Comparison of ENCODE assay signal across 8 mouse cellular contexts in genomic region chr6:72824971-72825737, GRCm38 (mm10). TPM values are rescaled to one million over a fixed set of nuclear protein-coding genes. Genes with fewer than 3 reads are reported as not detected.
A peak's percentile ranks its signal among the peaks of the same experiment; 100 is the strongest.
DNase-seq lines count a peak whose midpoint lies in the region; ATAC-seq and TF ChIP-seq lines count a peak whose summit lies in the region.

No protein-coding gene starts in this region.

- H3K36me3 ChIP-seq in forebrain, embryonic 10.5 days (replicated peaks), result no peaks in the 10 kb centered on the region
- no peaks in the 10 kb centered on the region for H3K36me3 ChIP-seq in hindbrain, embryonic 13.5 days
- no peaks in the 10 kb centered on the region for H3K36me3 ChIP-seq in liver, embryonic 13.5 days
- H3K36me3 ChIP-seq in stomach, postnatal 0 days (ENCODE audit: control insufficient read depth, insufficient read depth, low read length), result no peaks in the 10 kb centered on the region

- 6% methylated on average over 26 of the region's 26 CpGs for WGBS in forebrain, embryonic 10.5 days
- 2% methylated on average over 26 of the region's 26 CpGs for WGBS in hindbrain, embryonic 13.5 days
- WGBS in liver, embryonic 13.5 days (ENCODE audit: insufficient replicate concordance), result 6% methylated on average over 26 of the region's 26 CpGs
- whole genome bisulfite sequencing in stomach, postnatal 0 days, result 16% methylated on average over 26 of the region's 26 CpGs

- H3K4me3 ChIP-seq in forebrain, embryonic 10.5 days, result peak overlapping the region; percentile 45
- peak overlapping the region; percentile 23 for H3K4me3 ChIP-seq in hindbrain, embryonic 13.5 days
- H3K4me3 ChIP-seq in liver, embryonic 13.5 days (replicated peaks), result peak overlapping the region; percentile 9
- H3K4me3 ChIP-seq in stomach, postnatal 0 days (ENCODE audit: low read depth, low read length), result peak overlapping the region; percentile 28

- ATAC-seq in cerebellum, adult (ENCODE audit: insufficient number of reproducible peaks, low FRiP score, low TSS enrichment), result peak; percentile 65; the same call in 1 of the 2 replicates
- ATAC-seq in hindbrain, embryonic 13.5 days (ENCODE audit: low FRiP score), result peak; percentile 70
- no peak for ATAC-seq in liver, embryonic 13.5 days (ENCODE audit: low read depth)
- peak; percentile 48; the same call in 1 of the 2 replicates for ATAC-seq in stomach, postnatal 0 days (ENCODE audit: low FRiP score, low TSS enrichment)

- H3K4me1 ChIP-seq in forebrain, embryonic 10.5 days, result peaks cover 16% of the 10 kb centered on the region
- H3K4me1 ChIP-seq in hindbrain, embryonic 13.5 days (replicated peaks), result peaks cover 14% of the 10 kb centered on the region
- H3K4me1 ChIP-seq in liver, embryonic 13.5 days (replicated peaks), result peaks cover 8% of the 10 kb centered on the region
- H3K4me1 ChIP-seq in stomach, postnatal 0 days (replicated peaks; ENCODE audit: control insufficient read depth, insufficient read depth), result no peaks in the 10 kb centered on the region

- DNase-seq in cerebellum, adult 8-10 months, result no peak
- DNase-seq in forebrain, embryonic 10.5 days (ENCODE audit: extremely low spot score, low spot score), result peak; percentile 37
- no peak for DNase-seq in liver, embryonic 13.5 days
- no peak for DNase-seq in stomach, postnatal 0 days (ENCODE audit: low spot score)
- DNase-seq in thymus, postnatal 0 days (ENCODE audit: low spot score), result no peak
- DNase-seq in left cerebral cortex, postnatal 14 days (ENCODE audit: low spot score in 2 of 2), result no peak

- peak overlapping the region; percentile 51 for H3K4me2 ChIP-seq in hindbrain, embryonic 13.5 days
- peak overlapping the region; percentile 44 for H3K4me2 ChIP-seq in liver, embryonic 13.5 days
- H3K4me2 ChIP-seq in stomach, postnatal 0 days (replicated peaks; ENCODE audit: low read depth), result peak overlapping the region; percentile 44

- intact Hi-C loops in left cerebral cortex, postnatal 14 days (cut with DNase I), result no loop called here

- H3K27me3 ChIP-seq in forebrain, embryonic 10.5 days (ENCODE audit: poor library complexity, severe bottlenecking), result peaks cover 28% of the 10 kb centered on the region
- H3K27me3 ChIP-seq in hindbrain, embryonic 13.5 days, result peaks cover 7% of the 10 kb centered on the region; the same call in 1 of the 2 replicates
- H3K27me3 ChIP-seq in liver, embryonic 13.5 days, result peaks cover 16% of the 10 kb centered on the region
- H3K27me3 ChIP-seq in stomach, postnatal 0 days (ENCODE audit: control insufficient read depth, insufficient read depth, low read length), result no peaks in the 10 kb centered on the region

- no peaks in the 10 kb centered on the region for H3K9me3 ChIP-seq in forebrain, embryonic 10.5 days
- H3K9me3 ChIP-seq in hindbrain, embryonic 13.5 days, result no peaks in the 10 kb centered on the region
- no peaks in the 10 kb centered on the region for H3K9me3 ChIP-seq in liver, embryonic 13.5 days (replicated peaks)
- H3K9me3 ChIP-seq in stomach, postnatal 0 days (ENCODE audit: control insufficient read depth, low read length), result no peaks in the 10 kb centered on the region

- TF ChIP-seq CTCF in stomach, postnatal 0 days (IDR thresholded peaks at IDR 0.05; ENCODE audit: low read depth), result no peak

- H3K9ac ChIP-seq in hindbrain, embryonic 13.5 days, result peak overlapping the region; percentile 53
- H3K9ac ChIP-seq in liver, embryonic 13.5 days, result 0 out of 2 replicates have a peak overlapping the region, but pooled peaks have one; percentile 7
- H3K9ac ChIP-seq in stomach, postnatal 0 days (ENCODE audit: low read length), result peak overlapping the region; percentile 51

- no peak for TF ChIP-seq EP300 in stomach, postnatal 0 days (optimal IDR thresholded peaks at IDR 0.05)

- peak overlapping the region; percentile 79 for H3K27ac ChIP-seq in forebrain, embryonic 10.5 days
- H3K27ac ChIP-seq in hindbrain, embryonic 13.5 days, result no peak overlapping the region
- no peak overlapping the region for H3K27ac ChIP-seq in liver, embryonic 13.5 days
- no peak overlapping the region for H3K27ac ChIP-seq in stomach, postnatal 0 days (replicated peaks)

RNA-seq across cellular contexts. Expression of gene Tcf7l1, which starts 36.1 kb away (rescaled TPM):
- 32.9 and 33.8 TPM in 2 replicates for polyA plus RNA-seq in forebrain, embryonic 10.5 days (2016; fragmentation: Nextera tagmentation; extraction: Ambion mirVana)
- polyA plus RNA-seq in hindbrain, embryonic 13.5 days (2015; fragmentation: Nextera tagmentation; extraction: Ambion mirVana), result 7.4 and 8.0 TPM in 2 replicates
- 3.3 and 4.0 TPM in 2 replicates for polyA plus RNA-seq in liver, embryonic 13.5 days (2015; fragmentation: Nextera tagmentation; extraction: Ambion mirVana)
- 11.1 and 12.2 TPM in 2 replicates for polyA plus RNA-seq in stomach, postnatal 0 days (2015; fragmentation: Nextera tagmentation; extraction: Ambion mirVana)
- 4.3 and 4.4 TPM in 2 replicates for polyA plus RNA-seq in thymus, postnatal 0 days (2015; fragmentation: Nextera tagmentation; extraction: Ambion mirVana)
- 1 to 10 TPM; 4.8 to 5.0 TPM for total RNA-seq in left cerebral cortex, postnatal 14 days (2021)
